Mouse (Mus musculus) embryonic facial prominence, embryonic 11.5 days (tissue): Measurements from ENCODE around the gene Slc12a3. TPM values are rescaled to one million over a fixed set of nuclear protein-coding genes. Genes with fewer than 3 reads are reported as not detected.

Experiments
- microRNA counts: library from miRNA; unstranded; fragments of <30 nt; microRNA quantifications from one replicate; lab custom pipeline; 2016
- microRNA-seq: library from miRNA; unstranded; fragments of <30 nt; microRNA quantifications from one replicate; pipeline ENCODE4, GENCODE M21; 2016; ENCODE audit warnings: borderline number of aligned reads
- polyA plus RNA-seq: library from polyadenylated mRNA; unstranded; fragments of >200 nt; fragmentation: Nextera tagmentation; extraction: Ambion mirVana; gene quantifications from 2 replicates; pipeline ENCODE4 v1.2.1, GENCODE M21; 2014

Slc12a3 gene
- polyA plus RNA-seq, 1 experiment from 2014 or later = not detected

MicroRNA genes within 50 kb of the gene (microRNA counts, 519-probe panel; counts per million panel counts)
- 3,893 counts per million, percentile 59 among the panel's probes with 10 or more counts for microRNA mmu-miR-138 (lab: Ali Mortazavi, UCI)

Small RNA genes lying within 50 kb of the gene (microRNA-seq; reads per million reads assigned to microRNA genes)
- 118 reads per million, percentile 43 among the genes with 10 or more reads in this experiment for gene Mir138-2

Other genes starting within 250 kb of the Slc12a3 start
- 21.0 and 22.5 TPM in 2 replicates for gene Bbs2, start 230.3 kb upstream of the Slc12a3 start, polyA plus RNA-seq
- not detected in 2 replicates for gene Mt4, start 192.0 kb upstream of the Slc12a3 start, polyA plus RNA-seq
- 5.9 and 7.0 TPM in 2 replicates for gene Mt3, start 176.6 kb upstream of the Slc12a3 start, polyA plus RNA-seq
- 32.1 and 33.5 TPM in 2 replicates for gene Mt2, start 156.5 kb upstream of the Slc12a3 start, polyA plus RNA-seq
- gene Mt1, start 150.1 kb upstream of the Slc12a3 start, polyA plus RNA-seq = 99.7 and 108 TPM in 2 replicates
- 132 and 138 TPM in 2 replicates for gene Nup93, start 114.6 kb upstream of the Slc12a3 start, polyA plus RNA-seq
- gene Herpud1, start 57.2 kb downstream of the Slc12a3 start, polyA plus RNA-seq = 54.6 and 54.8 TPM in 2 replicates
- gene Nlrc5, start 105.2 kb downstream of the Slc12a3 start, polyA plus RNA-seq = 0.08 and 0.14 TPM in 2 replicates
- gene Cpne2, start 203.8 kb downstream of the Slc12a3 start, polyA plus RNA-seq = 6.9 and 8.8 TPM in 2 replicates